Mouse (Mus musculus) lung, embryonic 14.5 days (tissue): ENCODE results near the gene Ipo9. TPM values are rescaled to one million over a fixed set of nuclear protein-coding genes. Genes with fewer than 3 reads are reported as not detected.

Experiments
- ATAC-seq: fragments of 200-750 bp; cut with Nextera tagmentation; 2 replicates; pipeline ENCODE4 v1.8.0; 2017; ENCODE audit warnings: mild to moderate bottlenecking, moderate TSS enrichment, moderate library complexity; ENCODE audit not compliant: insufficient read depth
- DNase-seq: peaks from one replicate; pipeline ENCODE4 v3.0.0-alpha.2; 2015
- H3K27ac ChIP-seq: fragments of 300-500 bp; sonication (generic); 2 replicates; pipeline ENCODE4 v1.5.1; 2014; ENCODE audit warnings: low read depth, mild to moderate bottlenecking, moderate library complexity
- H3K27me3 ChIP-seq: fragments of 300-500 bp; sonication (generic); 2 replicates; pipeline ENCODE4 v1.6.1; 2014; ENCODE audit warnings: low read length, control low read depth; ENCODE audit not compliant: insufficient read depth
- H3K36me3 ChIP-seq: fragments of 300-500 bp; sonication (generic); 2 replicates; pipeline ENCODE4 v1.6.1; 2014; ENCODE audit warnings: control low read depth; ENCODE audit not compliant: insufficient read depth
- H3K4me1 ChIP-seq: fragments of 300-500 bp; sonication (generic); 2 replicates; pipeline ENCODE4 v1.6.1; 2014; ENCODE audit warnings: antibody characterized with exemption, control low read depth; ENCODE audit not compliant: insufficient read depth
- H3K4me2 ChIP-seq: fragments of 300-500 bp; sonication (generic); 2 replicates; pipeline ENCODE4 v1.6.1; 2014; ENCODE audit warnings: mild to moderate bottlenecking
- H3K4me3 ChIP-seq: fragments of 300-500 bp; sonication (generic); 2 replicates; pipeline ENCODE4 v1.5.1; 2014; ENCODE audit warnings: low read depth, low read length
- H3K9ac ChIP-seq: fragments of 300-500 bp; sonication (generic); 2 replicates; pipeline ENCODE4 v1.6.1; 2014
- H3K9me3 ChIP-seq: fragments of 300-500 bp; sonication (generic); 2 replicates; pipeline ENCODE4 v1.6.1; 2016; ENCODE audit warnings: low read depth, low read length, control low read depth
- CTCF ChIP-seq: IDR thresholded peaks from 2 replicates; pipeline ENCODE4 v1.5.1; 2016; ENCODE audit warnings: antibody characterized with exemption, low read depth
- WGBS: fragments of 180-500 bp; shearing (Covaris S2); extraction: QIAGEN DNeasy Blood & Tissue Kit; methylation state at CpG from one replicate; pipeline ENCODE4 v1.1.7; 2014; 5-methylcytosine and 5-hydroxymethylcytosine counted together
- polyA plus RNA-seq: library from polyadenylated mRNA; unstranded; fragments of >200 nt; fragmentation: Nextera tagmentation; extraction: Ambion mirVana; gene quantifications from 2 replicates; pipeline ENCODE4 v1.2.1, GENCODE M21; 2014

The Ipo9 gene
- polyA plus RNA-seq, 1 experiment from 2014 or later: 158 TPM

GRCm38 (mm10) chr1:135369415-135369814 is 60.9 kb downstream of the Ipo9 start:
- Histone ChIP-seq H3K36me3 (0 out of 2 replicates have a peak, but pooled peaks cover 3% of the 10 kb centered on the region), H3K4me2 (peak overlapping the region; percentile 93), H3K27me3 (no peaks in the 10 kb centered on the region), H3K9ac (no peak overlapping the region), H3K27ac (no peak overlapping the region), H3K4me3 (no peak overlapping the region), H3K9me3 (no peaks in the 10 kb centered on the region), H3K4me1 (peaks cover 10% of the 10 kb centered on the region)
- no peak for DNase-seq
- no peak for TF ChIP-seq CTCF
- 56% methylated on average over 5 of the region's 5 CpGs for WGBS
- ATAC-seq: no peak

DNA sequence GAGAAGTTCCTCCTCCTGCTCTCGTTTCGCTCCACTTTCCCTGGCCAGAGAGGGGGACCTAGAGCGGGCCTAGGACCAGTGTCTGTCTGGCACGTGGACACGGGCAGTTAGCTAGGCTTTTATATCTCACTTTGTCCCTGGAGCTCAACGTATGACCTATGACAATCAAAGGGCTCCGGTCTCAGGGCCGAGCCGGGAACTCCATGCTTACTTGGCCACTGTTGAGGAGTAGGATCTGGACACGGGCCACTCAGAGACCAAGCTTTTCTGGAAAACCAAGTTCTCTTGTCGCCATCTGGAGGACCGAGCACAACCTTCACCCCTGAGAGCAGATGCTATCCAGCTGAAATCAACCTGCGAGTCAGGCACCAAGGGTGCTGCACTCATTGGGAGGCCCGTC is 61.3 kb downstream of the Ipo9 start:
- Histone ChIP-seq H3K4me2 (peak overlapping the region; percentile 93), H3K9ac (peak overlapping the region; percentile 52; the same call in 1 of the 2 replicates), H3K4me1 (peaks cover 6% of the 10 kb centered on the region), H3K9me3 (no peaks in the 10 kb centered on the region), H3K27ac (no peak overlapping the region; the same call in 1 of the 2 replicates), H3K36me3 (0 out of 2 replicates have a peak, but pooled peaks cover 3% of the 10 kb centered on the region), H3K27me3 (no peaks in the 10 kb centered on the region), H3K4me3 (peak overlapping the region; percentile 38)
- ATAC-seq: peak; percentile 26; the same call in 1 of the 2 replicates
- 9% methylated on average over 14 of the region's 14 CpGs for WGBS
- DNase-seq: peak; percentile 83
- peak; percentile 56 for TF ChIP-seq CTCF

DNA sequence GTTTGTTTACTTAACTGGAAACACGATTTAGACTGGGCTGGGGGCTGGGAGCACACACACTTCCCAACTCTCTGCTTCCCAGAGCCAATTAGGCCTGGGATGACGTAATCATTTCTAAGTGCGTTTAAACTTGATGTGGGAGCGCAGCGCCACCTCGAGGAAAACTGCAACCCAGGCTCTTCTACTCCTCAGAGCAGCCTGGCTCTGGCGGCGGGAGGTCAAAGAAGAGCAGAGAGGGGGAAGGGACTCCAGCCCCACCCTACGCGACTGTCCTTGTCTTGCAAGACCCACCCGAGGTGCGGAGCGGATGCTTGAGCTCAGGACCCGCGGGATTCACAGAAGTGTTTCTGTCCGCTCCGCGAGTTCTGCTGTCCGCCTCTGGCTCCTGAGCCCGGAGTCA is 62.1 kb downstream of the Ipo9 start:
- Histone ChIP-seq H3K27me3 (no peaks in the 10 kb centered on the region), H3K4me1 (peaks cover 4% of the 10 kb centered on the region; the same call in 1 of the 2 replicates), H3K36me3 (0 out of 2 replicates have a peak, but pooled peaks cover 3% of the 10 kb centered on the region), H3K4me2 (peak overlapping the region; percentile 93), H3K27ac (no peak overlapping the region), H3K9me3 (no peaks in the 10 kb centered on the region), H3K9ac (peak overlapping the region; percentile 52), H3K4me3 (peak overlapping the region; percentile 38)
- TF ChIP-seq CTCF: peak; percentile 90
- DNase-seq: peak; percentile 97
- 2% methylated on average over 20 of the region's 20 CpGs for WGBS
- ATAC-seq: peak; percentile 60

DNA sequence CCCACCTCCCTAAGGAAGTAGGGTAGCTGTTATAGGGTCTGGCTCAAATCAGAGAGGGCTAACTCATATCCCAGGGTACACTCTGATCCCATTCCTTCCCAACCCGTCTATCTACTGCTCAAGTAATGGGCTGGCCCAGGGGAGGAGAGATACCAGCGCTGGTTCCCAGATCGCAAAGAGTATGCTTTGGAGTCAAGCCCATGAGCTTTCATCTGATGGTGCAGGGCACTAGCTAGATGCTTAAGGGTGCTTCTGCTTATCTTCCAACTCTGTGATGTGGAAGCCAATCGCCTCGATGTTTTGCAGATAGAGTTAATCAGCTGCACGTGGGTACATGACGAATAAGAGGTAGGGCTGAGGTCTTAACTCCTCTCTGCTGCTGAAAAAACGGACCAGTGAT is 62.7 kb downstream of the Ipo9 start:
- ATAC-seq: no peak

DNA sequence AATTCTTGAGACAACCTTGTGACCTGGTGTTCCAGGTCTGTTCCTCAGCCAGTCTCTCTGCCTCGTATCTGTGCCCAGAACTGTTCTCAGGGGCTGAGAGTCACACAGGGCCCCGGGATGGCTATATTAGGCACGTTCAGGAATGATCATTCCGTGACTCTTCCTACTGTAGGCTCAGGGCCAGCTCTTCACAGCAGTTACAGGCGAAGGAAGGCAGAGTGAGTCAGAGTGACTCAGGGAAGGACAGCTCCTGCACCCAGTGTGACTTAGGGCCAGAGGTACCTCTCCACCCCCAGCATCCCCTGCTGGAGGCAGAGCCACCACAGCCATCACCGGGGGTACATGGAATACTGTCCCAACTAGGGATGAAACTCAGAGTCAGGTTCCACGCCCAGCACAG is 63.3 kb downstream of the Ipo9 start:
- DNase-seq: no peak
- no peak overlapping the region for H3K9ac ChIP-seq
- no peak for TF ChIP-seq CTCF

More for the DNA sequence above, 62.7 kb downstream of the Ipo9 start:
- Histone ChIP-seq H3K27ac (no peak overlapping the region), H3K9ac (no peak overlapping the region), H3K4me3 (no peak overlapping the region), H3K27me3 (no peaks in the 10 kb centered on the region), H3K4me2 (no peak overlapping the region), H3K9me3 (no peaks in the 10 kb centered on the region), H3K36me3 (0 out of 2 replicates have a peak, but pooled peaks cover 1% of the 10 kb centered on the region), H3K4me1 (peaks cover 4% of the 10 kb centered on the region; the same call in 1 of the 2 replicates)
- no peak for DNase-seq
- WGBS: 55% methylated on average over 8 of the region's 8 CpGs
- TF ChIP-seq CTCF: no peak

DNA sequence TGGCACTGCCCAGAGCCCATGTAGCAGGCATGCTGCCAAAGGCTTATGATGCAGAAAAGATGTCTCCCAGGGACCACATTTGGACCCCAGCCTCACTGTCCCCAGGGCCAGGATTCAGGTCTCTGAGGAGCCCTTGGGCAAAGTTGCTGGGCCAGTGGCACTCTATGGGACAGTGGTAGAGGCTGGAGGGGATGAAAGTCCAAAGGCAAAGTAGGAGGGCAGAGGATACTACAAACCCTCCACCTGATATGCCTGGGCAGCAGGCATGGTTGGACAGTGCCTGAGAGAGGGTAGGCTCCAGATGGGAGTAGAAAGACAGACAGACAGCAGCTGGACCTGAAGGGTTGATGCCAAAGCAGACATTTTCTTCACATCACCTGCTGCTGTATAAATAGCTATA is 63.9 kb downstream of the Ipo9 start:
- no peak overlapping the region for H3K4me3 ChIP-seq
- no peak for DNase-seq
- no peaks in the 10 kb centered on the region for H3K36me3 ChIP-seq
- H3K9me3 ChIP-seq: 0 out of 2 replicates have a peak, but pooled peaks cover 2% of the 10 kb centered on the region
- H3K27ac ChIP-seq: no peak overlapping the region
- peaks cover 4% of the 10 kb centered on the region; the same call in 1 of the 2 replicates for H3K4me1 ChIP-seq
- H3K27me3 ChIP-seq: no peaks in the 10 kb centered on the region
- no peak for TF ChIP-seq CTCF
- H3K4me2 ChIP-seq: no peak overlapping the region
- no peak for ATAC-seq
- H3K9ac ChIP-seq: no peak overlapping the region

More for the DNA sequence above, 63.3 kb downstream of the Ipo9 start:
- no peak for ATAC-seq
- Histone ChIP-seq H3K4me2 (no peak overlapping the region), H3K4me3 (no peak overlapping the region), H3K4me1 (peaks cover 4% of the 10 kb centered on the region; the same call in 1 of the 2 replicates), H3K9me3 (0 out of 2 replicates have a peak, but pooled peaks cover 1% of the 10 kb centered on the region), H3K36me3 (no peaks in the 10 kb centered on the region), H3K27me3 (no peaks in the 10 kb centered on the region), H3K27ac (no peak overlapping the region)
- 70% methylated on average over 7 of the region's 7 CpGs for WGBS

DNA sequence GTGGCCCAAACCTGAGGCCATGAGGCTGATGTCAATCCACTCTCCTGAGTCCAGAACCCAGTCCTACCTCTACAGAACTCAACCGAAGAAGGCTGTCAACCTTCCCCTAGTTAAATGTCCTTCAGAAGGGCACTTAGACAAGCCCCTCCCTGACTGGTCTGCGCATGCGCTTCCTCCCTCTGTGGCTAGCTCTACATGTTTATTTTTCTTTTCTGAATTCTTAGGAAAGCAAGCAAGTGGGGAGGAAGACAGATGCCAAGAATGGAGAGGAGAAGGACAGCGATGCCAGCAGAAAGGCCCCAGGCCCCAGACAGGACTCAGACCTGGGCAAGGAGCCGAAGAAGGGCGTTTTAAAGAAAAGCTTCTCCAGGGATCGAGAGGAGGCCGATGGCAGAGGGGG is 66.9 kb downstream of the Ipo9 start:
- ATAC-seq: no peak
- 40% methylated on average over 8 of the region's 8 CpGs for WGBS
- H3K27ac ChIP-seq: no peak overlapping the region
- no peaks in the 10 kb centered on the region for H3K27me3 ChIP-seq
- DNase-seq: peak; percentile 45
- H3K36me3 ChIP-seq: no peaks in the 10 kb centered on the region
- H3K4me1 ChIP-seq: no peaks in the 10 kb centered on the region
- TF ChIP-seq CTCF: no peak
- H3K4me3 ChIP-seq: no peak overlapping the region
- H3K4me2 ChIP-seq: no peak overlapping the region
- H3K9me3 ChIP-seq: 0 out of 2 replicates have a peak, but pooled peaks cover 2% of the 10 kb centered on the region
- no peak overlapping the region for H3K9ac ChIP-seq

GRCm38 (mm10) chr1:135362115-135362514 is 68.2 kb downstream of the Ipo9 start:
- 0 out of 2 replicates have a peak, but pooled peaks cover 2% of the 10 kb centered on the region for H3K9me3 ChIP-seq
- no peak overlapping the region for H3K9ac ChIP-seq
- no peak for DNase-seq
- H3K4me3 ChIP-seq: no peak overlapping the region
- no peaks in the 10 kb centered on the region for H3K36me3 ChIP-seq
- no peak overlapping the region for H3K27ac ChIP-seq
- peak; percentile 25; the same call in 1 of the 2 replicates for TF ChIP-seq CTCF
- ATAC-seq: no peak
- H3K4me1 ChIP-seq: no peaks in the 10 kb centered on the region
- no peaks in the 10 kb centered on the region for H3K27me3 ChIP-seq
- no peak overlapping the region for H3K4me2 ChIP-seq
